Mouse (Mus musculus): ENCODE data around the gene Cldn4. TPM values are rescaled to one million over a fixed set of nuclear protein-coding genes. Genes with fewer than 3 reads are reported as not detected.

Gene Cldn4
- polyA plus RNA-seq, 1 experiment: not detected

DNA sequence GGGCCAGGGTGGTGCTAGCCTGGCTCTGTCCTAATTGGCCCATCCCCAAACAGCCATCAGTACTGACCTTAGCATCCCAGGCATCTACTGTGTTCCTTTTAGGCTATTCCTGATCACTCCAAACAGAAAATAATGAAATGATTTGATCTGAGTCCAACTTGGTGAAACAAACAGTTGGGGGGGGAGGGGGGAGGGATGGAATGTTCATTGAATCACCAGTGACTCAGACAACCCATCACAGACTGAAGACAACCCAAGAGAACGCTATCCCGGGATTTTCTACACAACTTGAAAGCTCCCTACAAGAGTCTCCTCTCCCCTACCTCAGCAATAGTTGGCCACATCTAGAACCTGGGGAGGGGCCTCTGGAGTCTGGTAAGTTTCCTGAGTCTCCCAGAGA lies 34.8 kb downstream of the Cldn4 start:
- H3K9me3 ChIP-seq (ENCODE audit: control insufficient read depth, low read length): peaks cover 2% of the 10 kb centered on the region; the same call in 1 of the 2 replicates
- no peak for TF ChIP-seq GATA1 (IDR thresholded peaks at IDR 0.05; ENCODE audit: low read length)
- TF ChIP-seq TAL1 (IDR thresholded peaks at IDR 0.05; ENCODE audit: low read length): no peak
- H3K4me3 ChIP-seq (replicated peaks): peak overlapping the region; percentile 74
- H3K4me1 ChIP-seq (ENCODE audit: control insufficient read depth): peaks cover 59% of the 10 kb centered on the region
- H3K36me3 ChIP-seq (ENCODE audit: control insufficient read depth): peaks cover 57% of the 10 kb centered on the region
- no peaks in the 10 kb centered on the region for H3K27me3 ChIP-seq (ENCODE audit: control insufficient read depth)

DNA sequence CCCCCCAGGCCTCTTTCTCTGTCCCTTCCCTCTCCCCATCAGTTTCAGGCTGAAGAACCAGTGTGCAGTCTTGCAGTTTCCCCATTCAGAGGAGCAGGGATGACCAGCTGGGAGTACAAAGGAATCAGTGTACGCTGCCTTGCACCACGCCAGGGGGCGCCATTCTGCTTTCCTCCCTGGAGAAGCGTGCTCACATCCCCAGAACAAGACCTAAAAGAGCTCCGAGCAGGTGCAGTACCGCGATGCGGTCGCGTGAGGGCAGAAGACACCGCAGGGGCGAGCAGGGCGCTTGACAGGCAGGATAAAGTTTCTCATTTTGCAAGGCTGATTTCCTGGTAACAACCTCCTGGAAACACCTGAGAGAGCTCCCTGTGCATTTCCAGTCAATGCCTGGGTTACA lies 39.6 kb downstream of the Cldn4 start:
- Histone ChIP-seq H3K27me3 (ENCODE audit: control insufficient read depth) (peaks cover 4% of the 10 kb centered on the region), H3K36me3 (ENCODE audit: control insufficient read depth) (peaks cover 36% of the 10 kb centered on the region), H3K4me1 (ENCODE audit: control insufficient read depth) (peaks cover 35% of the 10 kb centered on the region), H3K9me3 (ENCODE audit: control insufficient read depth, low read length) (peaks cover 7% of the 10 kb centered on the region; the same call in 1 of the 2 replicates), H3K4me3 (replicated peaks) (no peak overlapping the region)
- no peak for TF ChIP-seq TAL1 (IDR thresholded peaks at IDR 0.05; ENCODE audit: low read length)
- TF ChIP-seq GATA1 (IDR thresholded peaks at IDR 0.05; ENCODE audit: low read length): no peak

DNA sequence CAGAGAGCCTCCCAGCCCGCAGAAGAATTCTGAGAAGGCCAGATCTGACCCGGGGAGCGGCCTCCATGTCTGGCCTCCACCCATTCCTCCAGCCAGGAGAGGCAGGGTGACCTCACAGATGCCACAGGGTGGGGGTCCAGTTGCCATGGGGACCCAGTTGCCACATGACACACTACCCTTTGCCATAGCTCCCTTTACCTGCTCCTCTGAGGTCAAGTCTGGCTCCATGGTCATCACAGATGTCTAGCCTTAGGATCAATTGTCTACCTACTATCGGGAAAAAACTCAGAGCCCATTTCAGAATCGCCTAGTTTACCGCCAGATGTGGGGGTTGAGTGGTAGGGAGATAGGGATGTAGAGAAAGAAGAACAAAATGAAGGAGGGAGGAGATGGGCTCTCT lies 40.1 kb downstream of the Cldn4 start, which contains the start of gene Tmem270:
Tmem270 (minus strand) TSS at position 101 of the 400 bp plus-strand sequence.
- peaks cover 31% of the 10 kb centered on the region for H3K36me3 ChIP-seq (ENCODE audit: control insufficient read depth)
- peaks cover 7% of the 10 kb centered on the region; the same call in 1 of the 2 replicates for H3K9me3 ChIP-seq (ENCODE audit: control insufficient read depth, low read length)
- H3K27me3 ChIP-seq (ENCODE audit: control insufficient read depth): peaks cover 4% of the 10 kb centered on the region
- peaks cover 30% of the 10 kb centered on the region for H3K4me1 ChIP-seq (ENCODE audit: control insufficient read depth)
- no peak within 1 kb of the TSS for H3K4me3 ChIP-seq (replicated peaks)
- TF ChIP-seq GATA1 (IDR thresholded peaks at IDR 0.05; ENCODE audit: low read length) (no peak), TAL1 (IDR thresholded peaks at IDR 0.05; ENCODE audit: low read length) (no peak)

DNA sequence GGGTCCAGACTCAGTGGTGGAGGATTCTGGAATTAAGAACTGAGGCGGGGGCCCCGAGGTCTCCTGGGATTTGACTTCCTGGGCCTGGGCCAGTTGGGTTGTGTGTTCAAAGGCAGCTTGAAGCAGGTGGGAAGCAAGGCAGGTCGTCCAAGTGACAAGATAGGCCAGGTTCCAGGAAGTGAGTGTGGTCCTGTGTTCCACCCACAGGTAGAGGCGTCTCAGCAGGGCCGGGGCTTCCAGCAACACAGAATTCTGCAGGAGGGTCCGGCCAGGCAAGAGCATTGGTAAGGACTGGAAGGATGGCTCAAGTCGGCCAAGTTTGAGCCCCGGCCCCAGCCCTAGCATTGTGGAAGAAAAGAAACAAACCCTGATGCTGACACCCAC lies 45.1 kb downstream of the Cldn4 start:
- Histone ChIP-seq H3K27me3 (ENCODE audit: control insufficient read depth) (peaks cover 4% of the 10 kb centered on the region), H3K36me3 (ENCODE audit: control insufficient read depth) (peaks cover 11% of the 10 kb centered on the region), H3K9me3 (ENCODE audit: control insufficient read depth, low read length) (peaks cover 5% of the 10 kb centered on the region; the same call in 1 of the 2 replicates), H3K4me3 (replicated peaks) (no peak overlapping the region), H3K4me1 (ENCODE audit: control insufficient read depth) (peaks cover 4% of the 10 kb centered on the region; the same call in 1 of the 2 replicates)
- TF ChIP-seq TAL1 (IDR thresholded peaks at IDR 0.05; ENCODE audit: low read length) (no peak), GATA1 (IDR thresholded peaks at IDR 0.05; ENCODE audit: low read length) (no peak)

DNA sequence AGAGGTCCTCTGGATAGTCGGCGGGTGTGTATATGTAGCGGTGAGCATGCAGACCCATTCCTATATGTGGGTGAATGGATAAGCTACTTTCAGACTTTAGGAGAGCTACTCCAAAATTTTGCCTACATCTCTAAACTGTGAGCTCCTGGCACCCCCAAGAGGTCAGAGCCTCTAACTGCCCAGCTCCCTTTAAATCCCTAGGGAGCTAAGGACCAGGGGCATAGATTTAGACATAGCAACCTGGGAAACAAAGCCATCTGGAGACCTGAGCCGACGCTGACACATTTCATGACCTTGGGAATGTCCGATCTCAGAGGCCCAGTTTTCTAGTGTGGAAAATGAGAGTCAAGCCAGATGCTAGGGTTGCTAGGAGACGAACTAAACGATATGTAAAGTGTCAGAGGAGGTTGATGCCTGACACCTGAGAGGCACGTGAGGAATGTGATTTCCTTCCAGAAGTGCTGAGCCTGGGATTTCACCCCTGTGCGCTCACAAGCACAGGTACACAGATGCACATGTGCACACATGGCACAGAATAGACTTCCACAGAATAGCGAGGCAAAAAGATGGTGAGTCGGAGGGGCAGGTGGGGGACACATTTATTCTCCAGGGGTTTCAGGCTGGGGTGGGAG lies 45.6 kb downstream of the Cldn4 start:
- no peak overlapping the region for H3K4me3 ChIP-seq (replicated peaks)
- peaks cover 9% of the 10 kb centered on the region for H3K36me3 ChIP-seq (ENCODE audit: control insufficient read depth)
- H3K9me3 ChIP-seq (ENCODE audit: control insufficient read depth, low read length): peaks cover 5% of the 10 kb centered on the region; the same call in 1 of the 2 replicates
- TF ChIP-seq TAL1 (IDR thresholded peaks at IDR 0.05; ENCODE audit: low read length): no peak
- no peak for TF ChIP-seq GATA1 (IDR thresholded peaks at IDR 0.05; ENCODE audit: low read length)
- no peaks in the 10 kb centered on the region; the same call in 1 of the 2 replicates for H3K4me1 ChIP-seq (ENCODE audit: control insufficient read depth)
- peaks cover 4% of the 10 kb centered on the region for H3K27me3 ChIP-seq (ENCODE audit: control insufficient read depth)

DNA sequence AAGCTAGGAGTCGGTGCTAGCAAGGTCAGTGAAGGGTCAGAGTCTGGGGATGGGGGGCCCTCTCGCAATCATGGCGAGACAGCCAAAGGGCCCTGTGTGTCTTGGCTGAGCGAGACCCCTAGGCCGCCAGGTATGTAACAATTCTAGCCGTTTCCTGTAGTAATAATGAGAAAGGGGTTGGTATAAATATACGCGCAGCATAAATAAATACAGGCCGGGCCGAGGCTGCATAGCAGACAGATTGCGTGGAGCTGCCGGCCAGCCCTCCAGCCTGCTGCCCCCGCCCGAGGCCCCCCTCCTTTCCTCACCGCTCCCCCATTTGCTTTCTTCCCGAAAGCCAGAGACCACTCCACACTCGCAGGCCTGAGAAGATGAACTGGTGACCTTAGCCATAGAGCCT lies 49.1 kb downstream of the Cldn4 start:
- Histone ChIP-seq H3K9me3 (ENCODE audit: control insufficient read depth, low read length) (peaks cover 6% of the 10 kb centered on the region), H3K4me3 (replicated peaks) (no peak overlapping the region), H3K4me1 (ENCODE audit: control insufficient read depth) (no peaks in the 10 kb centered on the region), H3K36me3 (ENCODE audit: control insufficient read depth) (no peaks in the 10 kb centered on the region), H3K27me3 (ENCODE audit: control insufficient read depth) (peaks cover 3% of the 10 kb centered on the region)
- TF ChIP-seq TAL1 (IDR thresholded peaks at IDR 0.05; ENCODE audit: low read length) (no peak), GATA1 (IDR thresholded peaks at IDR 0.05; ENCODE audit: low read length) (no peak)

DNA sequence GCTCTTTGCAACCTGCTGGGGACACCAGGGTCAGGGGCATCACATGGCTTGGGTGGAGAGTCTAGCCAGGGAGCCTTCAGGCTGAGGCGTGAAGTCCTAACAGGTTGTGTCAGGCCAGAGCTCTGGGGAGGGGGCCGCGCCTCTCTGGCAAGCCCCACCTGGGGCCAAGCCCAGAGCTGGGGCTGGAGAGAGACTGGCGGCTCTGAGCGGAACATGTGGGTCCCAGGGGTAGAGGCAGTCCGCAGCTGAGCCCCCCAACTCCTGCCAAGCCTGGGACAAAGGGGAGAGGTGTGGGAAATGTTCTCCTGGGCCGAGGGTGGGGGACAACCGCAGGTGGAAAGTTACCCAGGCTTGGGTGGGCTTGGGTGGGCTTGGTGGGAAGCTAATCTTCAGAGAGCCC lies 49.8 kb downstream of the Cldn4 start:
- TF ChIP-seq GATA1 (IDR thresholded peaks at IDR 0.05; ENCODE audit: low read length) (no peak), TAL1 (IDR thresholded peaks at IDR 0.05; ENCODE audit: low read length) (no peak)
- Histone ChIP-seq H3K27me3 (ENCODE audit: control insufficient read depth) (no peaks in the 10 kb centered on the region), H3K4me1 (ENCODE audit: control insufficient read depth) (no peaks in the 10 kb centered on the region), H3K4me3 (replicated peaks) (no peak overlapping the region), H3K36me3 (ENCODE audit: control insufficient read depth) (no peaks in the 10 kb centered on the region), H3K9me3 (ENCODE audit: control insufficient read depth, low read length) (peaks cover 6% of the 10 kb centered on the region)

DNA sequence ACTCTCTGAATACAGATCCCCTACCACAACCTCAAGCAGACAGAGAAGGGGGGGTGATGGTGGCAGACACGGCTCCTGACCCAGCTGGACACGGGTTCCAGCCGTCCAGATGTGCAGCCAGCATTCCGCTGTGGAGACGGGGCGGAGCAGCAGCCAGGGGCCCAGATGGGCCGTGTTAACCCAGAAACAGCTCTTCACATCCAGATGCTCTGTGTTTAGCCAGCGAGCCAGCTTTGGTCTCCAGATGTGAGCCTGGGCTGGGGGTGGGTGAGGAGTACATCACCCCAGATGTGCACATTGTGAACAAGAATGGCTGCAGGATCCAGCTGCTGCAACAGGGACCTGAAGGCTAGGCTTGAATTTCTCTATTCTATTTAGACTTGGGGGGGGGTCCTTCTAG lies 51.4 kb downstream of the Cldn4 start:
- Histone ChIP-seq H3K36me3 (ENCODE audit: control insufficient read depth) (no peaks in the 10 kb centered on the region), H3K4me3 (replicated peaks) (no peak overlapping the region), H3K27me3 (ENCODE audit: control insufficient read depth) (no peaks in the 10 kb centered on the region), H3K9me3 (ENCODE audit: control insufficient read depth, low read length) (peaks cover 6% of the 10 kb centered on the region), H3K4me1 (ENCODE audit: control insufficient read depth) (no peaks in the 10 kb centered on the region)
- TF ChIP-seq GATA1 (IDR thresholded peaks at IDR 0.05; ENCODE audit: low read length): no peak
- TF ChIP-seq TAL1 (IDR thresholded peaks at IDR 0.05; ENCODE audit: low read length): no peak

Other genes starting within 250 kb of the Cldn4 start
- not detected in 2 replicates for gene Eln, start 199.6 kb downstream of the Cldn4 start, polyA plus RNA-seq (2012)
- 0.04 TPM in 1 of 2 replicates, not detected in the other for gene Tmem270, start 40.2 kb downstream of the Cldn4 start, polyA plus RNA-seq (2012)
- 5.9 and 6.1 TPM in 2 replicates for gene Cldn13, start 31.4 kb downstream of the Cldn4 start, polyA plus RNA-seq (2012)
- gene Mettl27, start 14.6 kb downstream of the Cldn4 start, polyA plus RNA-seq (2012): 5.8 and 6.4 TPM in 2 replicates
- gene Cldn3, start 39.3 kb upstream of the Cldn4 start, polyA plus RNA-seq (2012): 0.04 TPM in 1 of 2 replicates, not detected in the other
- 1.8 and 2.2 TPM in 2 replicates for gene Abhd11, start 62.2 kb upstream of the Cldn4 start, polyA plus RNA-seq (2012)
- gene Stx1a, start 76.5 kb upstream of the Cldn4 start, polyA plus RNA-seq (2012): 0.05 and 0.07 TPM in 2 replicates
- gene Dnajc30, start 117.3 kb upstream of the Cldn4 start, polyA plus RNA-seq (2012): 5.0 and 5.9 TPM in 2 replicates
- gene Bud23, start 118.0 kb upstream of the Cldn4 start, polyA plus RNA-seq (2012): 12.3 TPM in 2 replicates
- not detected in 2 replicates for gene Vps37d, start 131.3 kb upstream of the Cldn4 start, polyA plus RNA-seq (2012)
- gene Mlxipl, start 143.0 kb upstream of the Cldn4 start, polyA plus RNA-seq (2012): 0.03 and 0.06 TPM in 2 replicates
- 0.58 and 0.84 TPM in 2 replicates for gene Tbl2, start 202.7 kb upstream of the Cldn4 start, polyA plus RNA-seq (2012)
- gene Bcl7b, start 221.3 kb upstream of the Cldn4 start, polyA plus RNA-seq (2012): 9.0 and 9.3 TPM in 2 replicates
- gene Baz1b, start 240.3 kb upstream of the Cldn4 start, polyA plus RNA-seq (2012): 2.5 and 2.8 TPM in 2 replicates

All from erythroblast, embryonic 14.5 days (primary cell).